18 mouse cellular contexts compared by ENCODE assay signal in genomic region chr10:59386951-59387350, GRCm38 (mm10). TPM values are rescaled to one million over a fixed set of nuclear protein-coding genes. Genes with fewer than 3 reads are reported as not detected.
DNase-seq lines count a peak whose midpoint lies in the region; ATAC-seq and TF ChIP-seq lines count a peak whose summit lies in the region.
"Had no signal": no experiment of that assay in that cellular context is flagged by ENCODE, and none has a peak within 500 bp of the region (broad histone marks: within the 10 kb centered on the region; RNA-seq: fewer than 3 reads in every experiment).

No protein-coding gene starts in this region.

- H3K4me2 ChIP-seq in forebrain, embryonic 13.5 days, result no peak overlapping the region
- H3K4me2 ChIP-seq: limb, embryonic 15.5 days; lung, embryonic 15.5 days; midbrain, embryonic 12.5 days had no signal

- no peak overlapping the region for H3K27ac ChIP-seq in forebrain, embryonic 13.5 days
- no peak overlapping the region for H3K27ac ChIP-seq in forebrain, embryonic 10.5 days
- H3K27ac ChIP-seq: limb, embryonic 15.5 days; lung, embryonic 15.5 days; midbrain, embryonic 12.5 days had no signal

- TF ChIP-seq POLR2A in brain, embryonic 14.5 days (IDR thresholded peaks at IDR 0.05; ENCODE audit: borderline replicate concordance, extremely low read depth, insufficient read depth, insufficient read length, poor library complexity, severe bottlenecking), result no peak

- peaks cover 11% of the 10 kb centered on the region; the same call in 1 of the 2 replicates for H3K9me3 ChIP-seq in forebrain, embryonic 13.5 days (replicated peaks)
- H3K9me3 ChIP-seq in forebrain, embryonic 10.5 days, result peaks cover 15% of the 10 kb centered on the region
- H3K9me3 ChIP-seq: lung, embryonic 15.5 days had no signal

- no peak for DNase-seq in forebrain, embryonic 10.5 days (ENCODE audit: extremely low spot score, low spot score)
- peak; percentile 80 for DNase-seq in brain, embryonic 14.5 days (ENCODE audit: low read depth)
- peak; percentile 77 to 83 for DNase-seq in cerebellum, postnatal 25 days
- peak; percentile 66 to 84 for DNase-seq in layer of hippocampus, postnatal 14 days (ENCODE audit: low spot score in 2 of 2)
- no peak for DNase-seq in lung, postnatal 36 days
- no peak for DNase-seq in ovary, postnatal 36 days (ENCODE audit: low spot score)
- DNase-seq in testis, postnatal 14 days (ENCODE audit: low spot score), result no peak
- DNase-seq: heart, postnatal 36 days; kidney, postnatal 4 days; thymus, adult 2 months had no signal

- no peaks in the 10 kb centered on the region for H3K4me1 ChIP-seq in forebrain, embryonic 13.5 days
- H3K4me1 ChIP-seq in forebrain, embryonic 10.5 days, result no peaks in the 10 kb centered on the region
- H3K4me1 ChIP-seq: limb, embryonic 15.5 days; lung, embryonic 15.5 days; midbrain, embryonic 12.5 days had no signal

- 75% methylated on average over 8 of the region's 8 CpGs for WGBS in forebrain, embryonic 13.5 days
- 89% methylated on average over 8 of the region's 8 CpGs for WGBS in forebrain, embryonic 10.5 days

- no peak overlapping the region for H3K9ac ChIP-seq in forebrain, embryonic 13.5 days
- H3K9ac ChIP-seq: limb, embryonic 15.5 days; lung, embryonic 15.5 days; midbrain, embryonic 12.5 days had no signal

- no peaks in the 10 kb centered on the region for H3K27me3 ChIP-seq in forebrain, embryonic 13.5 days
- no peaks in the 10 kb centered on the region for H3K27me3 ChIP-seq in forebrain, embryonic 10.5 days (ENCODE audit: poor library complexity, severe bottlenecking)
- H3K27me3 ChIP-seq: limb, embryonic 15.5 days; lung, embryonic 15.5 days; midbrain, embryonic 12.5 days had no signal

- ATAC-seq in forebrain, embryonic 13.5 days, result peak; percentile 84; the same call in 1 of the 2 replicates
- ATAC-seq: intestine, embryonic 16.5 days had no signal

- no peaks in the 10 kb centered on the region; the same call in 1 of the 2 replicates for H3K36me3 ChIP-seq in forebrain, embryonic 13.5 days (ENCODE audit: poor library complexity, severe bottlenecking)
- H3K36me3 ChIP-seq in forebrain, embryonic 10.5 days (replicated peaks), result no peaks in the 10 kb centered on the region
- H3K36me3 ChIP-seq: limb, embryonic 15.5 days; lung, embryonic 15.5 days; midbrain, embryonic 12.5 days had no signal

- no peak overlapping the region for H3K4me3 ChIP-seq in forebrain, embryonic 13.5 days
- no peak overlapping the region for H3K4me3 ChIP-seq in forebrain, embryonic 10.5 days
- H3K4me3 ChIP-seq: limb, embryonic 15.5 days; lung, embryonic 15.5 days; midbrain, embryonic 12.5 days had no signal

- TF ChIP-seq CTCF in brain, embryonic 14.5 days (IDR thresholded peaks at IDR 0.05; ENCODE audit: borderline replicate concordance, extremely low read depth, insufficient read depth, insufficient read length), result no peak

RNA-seq across cellular contexts. Expression of gene Gm10273, which starts 8.5 kb away (rescaled TPM):
- polyA plus RNA-seq in forebrain, embryonic 13.5 days (2015; fragmentation: Nextera tagmentation; extraction: Ambion mirVana), result 1.8 and 7.4 TPM in 2 replicates
- polyA plus RNA-seq in forebrain, embryonic 10.5 days (2016; fragmentation: Nextera tagmentation; extraction: Ambion mirVana), result 6.0 and 13.2 TPM in 2 replicates
- polyA plus RNA-seq in brain, embryonic 14.5 days (2012; rRNA removed), result 4.9 and 7.1 TPM in 2 replicates
- 10 to 100 TPM; 12.9 to 46.6 TPM for total RNA-seq in layer of hippocampus, postnatal 14 days (2021)
- polyA plus RNA-seq: embryonic facial prominence, embryonic 14.5 days; intestine, embryonic 16.5 days had no signal

RNA-seq across cellular contexts. Expression of gene Pla2g12b, which starts 16.5 kb away (rescaled TPM):
- polyA plus RNA-seq in forebrain, embryonic 13.5 days (2015; fragmentation: Nextera tagmentation; extraction: Ambion mirVana), result not detected in 2 replicates
- not detected in 2 replicates for polyA plus RNA-seq in forebrain, embryonic 10.5 days (2016; fragmentation: Nextera tagmentation; extraction: Ambion mirVana)
- 0.08 TPM in 1 of 2 replicates, not detected in the other for polyA plus RNA-seq in brain, embryonic 14.5 days (2012; rRNA removed)
- total RNA-seq in layer of hippocampus, postnatal 14 days (2021), result not detected
- total RNA-seq: adrenal gland, adult 18-20 months; heart, postnatal 36 days had no signal
- polyA plus RNA-seq: embryonic facial prominence, embryonic 14.5 days; midbrain, embryonic 12.5 days; neural tube, embryonic 11.5 days; thymus, adult 2 months had no signal

RNA-seq across cellular contexts. Expression of gene Oit3, which starts 54.6 kb away (rescaled TPM):
- 0.13 and 0.29 TPM in 2 replicates for polyA plus RNA-seq in forebrain, embryonic 13.5 days (2015; fragmentation: Nextera tagmentation; extraction: Ambion mirVana)
- 0.83 and 1.6 TPM in 2 replicates for polyA plus RNA-seq in forebrain, embryonic 10.5 days (2016; fragmentation: Nextera tagmentation; extraction: Ambion mirVana)
- 0.42 and 0.50 TPM in 2 replicates for polyA plus RNA-seq in brain, embryonic 14.5 days (2012; rRNA removed)
- total RNA-seq in layer of hippocampus, postnatal 14 days (2021), result under 1 TPM; 0.14 to 0.30 TPM
- total RNA-seq: heart, postnatal 36 days had no signal

Comparison
In these comparisons a context has a peak if more than half of its experiments do, and no peak if none do; other contexts are left out.
1. DNase-seq: peak in brain, embryonic 14.5 days (single experiment), cerebellum, postnatal 25 days (2 of 2) and layer of hippocampus, postnatal 14 days (2 of 2); none in forebrain, embryonic 10.5 days (single experiment), lung, postnatal 36 days (single experiment), ovary, postnatal 36 days (single experiment) and testis, postnatal 14 days (single experiment).